Mouse (Mus musculus) layer of hippocampus, adult 18-20 months (tissue): Measurements from ENCODE around the gene Tnik. TPM values are rescaled to one million over a fixed set of nuclear protein-coding genes. Genes with fewer than 3 reads are reported as not detected.

Experiments
- DNase-seq, 2 experiments: peaks; one replicate each; pipeline ENCODE4 v3.0.0; 2022; ENCODE audit warnings: low spot score in 2 of 2
- total RNA-seq, 2 experiments: library from RNA; stranded (reverse); gene quantifications; 2 replicates each; pipeline ENCODE4 v1.2.3; 2021

Tnik gene
- total RNA-seq, 2 experiments from 2014 or later, result 169 to 172 TPM

DNA sequence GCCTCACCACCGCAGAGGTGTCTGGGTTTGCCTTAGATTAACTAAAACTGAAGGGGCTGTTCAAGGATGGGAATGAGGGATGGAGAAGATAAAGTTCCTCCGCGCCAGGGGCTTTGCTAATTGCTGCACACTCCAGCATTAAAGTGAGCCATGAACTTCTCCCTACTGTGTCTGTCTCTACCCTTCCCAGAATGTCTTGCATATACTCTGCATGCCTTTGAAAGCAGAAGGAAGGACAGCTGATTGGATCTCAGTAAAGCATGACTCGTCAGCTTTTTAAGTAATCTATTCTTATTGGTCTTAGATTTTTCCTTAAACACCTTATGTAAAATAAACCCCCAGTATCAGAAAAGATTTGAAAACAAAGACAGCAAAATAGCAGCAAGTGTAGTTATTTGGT is 203.7 kb downstream of the Tnik start:
- no peak for DNase-seq

DNA sequence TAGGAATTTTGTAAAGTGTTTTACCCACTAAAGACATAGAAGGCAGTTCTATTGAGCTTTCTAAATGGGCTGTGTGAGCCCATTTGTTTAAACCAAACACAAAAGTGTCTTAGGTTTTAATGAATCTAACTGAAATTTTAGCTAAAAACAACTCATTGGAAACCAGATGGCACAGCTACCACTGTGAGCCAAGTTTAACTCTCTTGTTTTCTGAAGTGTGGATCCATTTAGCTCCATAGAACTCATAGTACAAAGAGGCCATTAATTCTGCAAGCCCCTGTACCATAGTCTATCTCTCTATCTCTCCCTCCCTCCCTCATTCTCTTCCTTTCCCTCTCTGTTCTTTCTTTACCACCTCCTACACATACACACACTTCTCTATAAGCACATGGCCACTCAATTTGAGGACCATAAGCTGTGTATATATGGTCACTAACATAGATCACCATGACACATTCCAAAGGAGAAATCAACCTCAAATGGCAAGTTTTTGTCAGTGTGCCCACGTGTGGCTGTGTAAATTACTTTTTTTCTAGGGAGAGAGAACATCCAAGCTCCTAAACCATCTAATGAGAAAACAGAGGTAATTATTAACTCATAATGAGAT is 204.2 kb downstream of the Tnik start:
- peak in 1 of 2 experiments; percentile 74 for DNase-seq

DNA sequence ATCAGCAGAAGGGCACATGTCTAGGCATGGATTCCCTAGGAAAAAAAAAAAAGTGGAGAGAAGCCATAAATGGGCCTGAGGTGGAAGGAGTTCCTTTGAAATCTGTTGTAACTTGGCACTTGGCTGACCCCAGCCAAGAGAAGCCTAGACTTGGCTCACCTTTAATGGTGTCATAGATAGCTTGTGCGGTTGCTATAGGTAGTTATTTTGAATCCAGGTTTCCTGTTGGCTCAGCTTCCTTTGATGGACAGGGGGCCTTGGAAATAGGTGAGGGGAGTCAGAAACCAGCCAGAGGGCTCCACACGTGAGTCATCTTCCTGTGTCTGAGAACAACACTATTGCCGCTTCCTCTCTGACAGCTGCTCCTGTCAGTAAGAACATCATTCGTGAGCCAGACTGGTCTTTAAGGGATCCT is 204.9 kb downstream of the Tnik start:
- no peak for DNase-seq

DNA sequence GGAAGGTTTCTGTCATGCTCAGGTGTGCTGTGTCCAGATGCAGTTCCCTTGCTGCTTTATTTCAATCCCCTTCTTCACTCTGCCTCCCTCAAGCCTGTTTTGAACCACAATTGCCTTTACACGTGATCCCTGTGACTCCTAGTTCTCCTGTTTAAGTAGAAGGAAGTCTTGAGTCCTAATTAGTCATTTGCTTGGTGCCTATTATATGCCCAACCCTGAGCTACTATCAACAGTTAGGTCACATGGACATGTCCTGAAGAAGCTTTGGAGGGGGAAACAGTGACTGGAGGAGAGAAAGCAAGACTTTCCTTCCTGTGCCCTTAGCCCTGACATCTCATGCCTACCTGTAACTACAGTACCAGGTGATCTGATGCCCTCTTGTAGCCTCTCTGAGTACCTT is 210.4 kb downstream of the Tnik start:
- no peak for DNase-seq

DNA sequence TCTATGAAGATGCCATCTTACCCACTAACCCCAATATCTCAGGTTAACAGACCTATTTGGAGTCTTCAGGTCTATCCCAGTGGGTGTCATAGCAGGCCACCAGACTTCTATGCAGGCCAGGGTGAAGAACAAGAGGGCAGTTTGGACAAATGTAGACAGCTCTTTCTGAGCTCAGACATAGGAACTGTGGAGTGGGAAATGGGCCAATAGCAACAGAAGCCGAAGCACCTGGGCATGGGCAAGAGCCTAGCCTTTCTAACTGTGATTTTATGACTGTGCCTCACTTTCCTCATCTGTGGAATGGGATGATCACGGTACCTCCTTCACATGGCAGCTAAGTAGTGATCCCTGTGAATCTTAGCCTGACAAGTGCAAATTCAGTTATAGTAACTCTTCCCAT is 214.4 kb downstream of the Tnik start:
- no peak for DNase-seq

DNA sequence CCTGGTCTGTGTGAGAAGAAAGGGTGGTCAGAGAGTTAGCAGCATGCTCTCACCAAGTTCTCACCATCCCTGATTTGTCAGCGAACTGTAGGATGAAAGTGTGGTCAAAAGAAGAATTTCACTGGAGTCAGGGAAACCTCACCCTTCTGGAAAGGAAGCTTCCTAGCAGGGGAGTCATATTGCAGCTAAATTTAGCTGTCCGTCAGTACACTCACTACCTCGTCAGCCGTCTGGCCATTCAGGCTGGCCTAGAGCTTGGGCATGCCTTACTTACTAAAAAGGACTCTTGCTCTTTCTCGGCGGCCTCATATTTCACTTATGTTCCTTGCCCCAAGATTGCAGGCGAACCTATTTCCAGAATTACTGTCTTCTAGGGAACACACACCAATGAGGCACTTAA is 222.7 kb downstream of the Tnik start:
- no peak for DNase-seq

DNA sequence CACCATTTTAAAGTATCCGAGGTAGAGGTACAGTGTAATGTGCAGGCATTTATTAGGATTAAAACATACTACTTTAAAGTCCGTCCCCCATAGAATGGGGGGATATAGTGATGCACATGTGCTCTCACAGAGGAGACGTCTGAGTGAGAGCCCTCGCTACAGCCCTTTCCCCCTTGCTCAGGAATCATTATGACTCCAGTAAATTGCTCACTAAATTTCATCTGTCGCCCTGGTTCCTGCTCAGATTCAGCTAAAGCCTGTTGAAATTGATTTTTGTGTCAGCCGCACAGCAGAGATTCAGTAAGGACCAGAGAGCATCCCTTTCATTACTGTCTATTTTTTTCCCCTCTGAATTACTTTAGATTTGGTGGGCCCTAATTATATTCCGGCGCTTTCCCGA is 224.4 kb downstream of the Tnik start:
- DNase-seq, result no peak

DNA sequence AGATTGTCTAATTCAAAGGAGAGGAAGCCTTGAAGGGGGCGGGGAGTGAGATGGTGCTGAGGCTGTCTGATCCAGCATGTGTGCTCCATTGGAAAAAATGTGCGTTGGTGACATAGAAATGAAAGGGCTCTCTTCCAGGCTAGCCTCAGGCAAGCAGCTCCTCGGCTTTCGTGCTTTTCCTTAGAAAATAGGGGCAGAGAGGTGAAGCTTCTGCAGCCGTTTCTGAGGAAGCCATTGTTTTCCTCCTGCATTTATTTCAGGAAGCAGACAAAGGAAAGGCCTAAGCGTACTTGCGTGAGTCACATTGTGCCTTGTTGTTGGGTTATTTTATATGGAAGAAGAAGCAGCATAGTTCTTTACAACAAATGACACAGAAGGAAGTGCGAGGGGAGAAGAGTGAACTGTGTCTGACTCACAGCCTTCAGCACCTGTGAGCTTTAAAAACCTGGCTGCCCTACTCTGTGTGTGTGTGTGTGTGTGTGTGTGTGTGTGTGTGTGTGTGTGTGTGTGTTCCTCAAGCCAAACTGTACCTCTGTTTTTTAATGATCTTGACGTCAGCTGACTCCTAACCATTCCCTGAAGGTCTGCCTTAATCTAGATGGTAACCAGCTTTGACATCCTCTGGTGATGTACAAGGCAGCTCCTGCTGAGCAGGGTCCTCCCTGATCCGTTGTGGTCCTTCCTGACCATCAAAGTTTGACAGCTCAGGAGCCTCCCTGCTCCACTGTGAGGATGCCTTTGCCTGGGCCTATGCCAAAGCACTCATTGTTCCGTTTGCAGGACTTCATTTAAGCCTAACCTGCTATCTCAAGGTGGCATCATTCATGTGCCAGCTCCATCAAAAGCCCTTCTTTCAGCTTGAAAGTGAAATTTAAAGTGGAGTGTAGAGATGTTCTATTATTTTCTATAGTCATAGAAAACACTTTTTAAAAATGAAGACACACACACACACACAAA is 228.3 kb downstream of the Tnik start:
- DNase-seq, result peak in 1 of 2 experiments; percentile 38

DNA sequence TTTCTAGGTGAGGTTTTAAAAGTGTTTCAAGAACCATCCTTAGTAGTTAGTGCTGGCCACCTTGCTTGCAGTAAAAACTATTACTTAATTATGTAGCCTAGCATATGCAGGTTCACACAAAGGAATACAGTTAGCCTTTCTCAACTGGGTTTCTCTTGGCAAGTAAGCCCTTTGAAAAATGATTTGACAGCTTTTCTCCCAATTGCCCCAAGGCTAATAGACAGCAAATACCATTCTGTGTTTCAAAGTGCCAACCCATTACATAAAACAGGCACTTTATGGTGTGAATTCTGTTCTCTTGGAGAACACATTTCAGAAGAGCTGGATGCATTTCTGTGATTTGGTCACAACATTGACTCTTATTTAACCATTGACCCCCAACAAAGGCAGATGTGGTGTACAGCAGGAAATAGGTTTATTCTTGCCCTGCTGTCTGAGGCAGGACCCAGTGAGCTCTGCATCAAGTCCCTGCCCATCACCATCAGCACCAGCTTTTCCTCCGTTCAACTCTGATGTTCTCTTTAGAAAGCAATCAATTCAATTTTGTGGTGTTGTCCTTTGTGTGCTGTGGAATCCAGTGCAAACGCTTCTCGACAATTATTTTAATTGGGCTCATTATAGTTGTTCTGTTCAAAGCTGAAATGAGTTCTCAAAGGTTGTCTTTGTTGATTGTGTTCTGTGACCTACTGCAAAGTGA is 233.9 kb downstream of the Tnik start:
- no peak for DNase-seq

DNA sequence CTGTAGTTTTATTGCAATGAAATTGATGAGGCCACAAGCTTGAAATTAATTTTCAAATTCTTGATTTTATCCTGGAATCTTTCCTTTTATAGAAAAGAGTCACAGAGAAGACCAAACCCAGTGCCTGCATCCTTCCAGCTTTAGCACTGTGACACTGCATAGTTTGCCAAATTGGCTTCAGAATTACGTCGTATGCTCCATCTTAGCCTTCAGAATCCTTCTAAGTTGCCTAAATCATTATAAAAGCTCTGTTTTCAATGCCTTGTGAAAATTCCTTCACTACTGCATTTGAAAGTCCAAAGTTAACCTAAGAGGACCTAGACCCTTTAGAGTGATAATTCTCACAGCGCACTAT is 234.5 kb downstream of the Tnik start:
- no peak for DNase-seq

DNA sequence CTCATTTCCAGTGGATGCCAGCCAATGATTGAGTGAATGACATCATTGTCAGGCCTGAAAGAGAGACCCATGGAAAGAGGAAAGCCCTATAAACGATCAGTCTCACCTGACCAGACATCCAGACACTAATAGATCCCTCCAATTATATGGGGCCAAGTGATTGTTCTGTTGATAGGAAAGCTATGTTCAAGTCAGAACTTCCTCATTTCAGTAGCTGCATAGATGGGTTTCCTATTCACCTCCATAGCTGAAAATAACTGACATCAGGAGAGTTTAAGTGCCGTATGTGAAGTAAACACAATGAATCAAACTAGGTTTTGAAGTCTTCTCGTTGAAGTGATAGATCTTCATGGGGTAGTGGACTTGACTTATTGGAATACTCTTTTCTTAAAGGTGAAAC is 239.7 kb downstream of the Tnik start:
- DNase-seq, result no peak

DNA sequence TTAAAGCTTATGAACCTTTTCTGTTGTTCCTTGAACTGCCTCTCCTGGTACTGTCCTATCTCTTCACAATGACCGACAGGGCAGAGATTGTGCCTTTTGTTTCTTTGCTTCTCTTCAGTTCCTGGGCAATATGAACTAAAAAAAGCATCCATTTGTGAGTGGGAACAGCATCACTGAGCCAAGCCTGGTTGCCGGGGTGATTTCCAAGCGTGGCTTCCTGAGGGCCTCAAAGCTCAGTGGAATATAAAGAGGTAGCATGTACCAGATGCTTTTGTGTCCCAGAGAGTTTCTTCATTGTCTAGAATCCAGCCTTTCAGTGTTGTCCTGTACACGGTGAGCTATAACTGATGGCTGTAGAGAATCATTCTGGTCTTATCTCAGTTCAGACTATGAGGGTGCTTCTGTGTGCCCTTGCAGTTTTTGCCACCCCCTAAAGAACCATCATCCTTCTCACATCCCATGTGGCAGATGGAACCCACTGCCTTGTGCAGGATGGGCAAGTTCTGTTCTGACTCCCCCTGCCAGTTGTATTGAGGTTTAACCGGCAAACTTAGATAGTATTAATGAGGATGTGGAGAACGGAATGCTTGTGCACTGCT is 246.4 kb downstream of the Tnik start:
- peak in 1 of 2 experiments; percentile 71 for DNase-seq

DNA sequence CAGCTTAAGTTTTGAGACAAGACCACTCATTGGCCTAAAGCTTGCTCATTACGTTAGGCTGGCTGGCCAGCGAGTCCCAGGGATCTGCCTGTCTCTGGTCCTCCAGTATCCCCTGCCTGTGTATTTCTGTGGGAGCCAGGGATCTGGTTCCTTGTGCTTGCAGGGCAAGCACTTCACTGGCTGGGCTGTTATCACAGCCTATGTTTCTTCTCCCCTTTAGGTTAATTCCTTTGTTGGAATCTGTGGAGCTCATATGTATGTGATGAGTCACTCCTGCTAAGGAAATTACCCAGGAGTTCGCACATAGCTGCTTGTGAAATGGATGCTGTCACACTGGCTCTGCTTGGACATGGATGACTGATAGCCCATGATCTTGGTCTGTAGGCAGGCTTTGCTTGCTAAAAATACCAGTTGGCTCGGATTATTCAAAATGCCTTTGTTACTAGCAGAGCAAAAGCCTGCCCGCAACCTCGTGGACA is 260.0 kb downstream of the Tnik start:
- no peak for DNase-seq

DNA sequence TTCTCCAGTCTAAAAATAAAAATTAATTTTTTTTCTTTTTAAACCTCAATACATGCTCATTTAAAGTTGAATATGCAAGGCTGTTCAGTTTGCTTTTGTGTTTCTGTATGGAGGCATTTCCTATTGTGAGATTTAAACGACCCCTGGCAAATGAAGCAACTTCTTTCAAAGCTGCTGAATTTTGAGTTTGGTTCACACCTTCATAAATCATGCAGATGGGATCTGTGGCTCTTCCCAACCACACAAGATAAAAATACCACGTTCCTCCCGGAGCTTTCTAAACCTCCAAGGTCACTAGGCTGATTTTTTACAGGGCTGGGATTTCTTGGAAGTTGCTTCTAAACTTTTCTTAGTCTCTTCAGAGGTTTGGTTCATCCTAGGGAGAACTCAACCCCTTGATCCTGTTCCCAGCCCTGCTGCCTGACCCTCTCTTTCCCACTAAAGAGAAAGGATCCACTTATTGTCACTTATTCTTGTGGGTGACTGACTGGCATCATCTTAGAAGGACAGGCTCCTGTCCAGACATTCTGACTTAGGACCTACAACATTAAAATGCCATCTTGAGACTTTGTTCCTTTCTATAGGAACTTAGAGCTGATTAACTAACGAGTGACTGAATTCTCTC is 260.6 kb downstream of the Tnik start:
- DNase-seq, result no peak

DNA sequence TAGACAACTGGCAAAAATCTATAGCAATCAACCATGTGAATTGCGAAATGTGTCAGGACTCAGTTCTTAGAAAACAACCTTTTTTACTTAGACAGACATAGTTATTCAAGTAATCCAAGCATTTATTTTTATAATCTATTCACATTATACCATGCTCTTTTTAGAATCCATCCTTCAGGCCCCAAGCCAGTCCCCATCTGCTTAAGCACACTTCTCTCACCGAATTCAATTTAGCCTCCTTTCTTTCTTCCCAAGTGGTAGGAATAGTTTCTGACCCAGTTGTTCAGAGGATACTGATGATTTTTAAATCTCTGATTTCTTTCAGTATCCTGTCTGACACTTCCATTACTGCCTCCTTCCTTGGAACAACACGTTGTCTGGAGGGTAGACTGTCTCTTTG is 261.5 kb downstream of the Tnik start:
- no peak for DNase-seq

DNA sequence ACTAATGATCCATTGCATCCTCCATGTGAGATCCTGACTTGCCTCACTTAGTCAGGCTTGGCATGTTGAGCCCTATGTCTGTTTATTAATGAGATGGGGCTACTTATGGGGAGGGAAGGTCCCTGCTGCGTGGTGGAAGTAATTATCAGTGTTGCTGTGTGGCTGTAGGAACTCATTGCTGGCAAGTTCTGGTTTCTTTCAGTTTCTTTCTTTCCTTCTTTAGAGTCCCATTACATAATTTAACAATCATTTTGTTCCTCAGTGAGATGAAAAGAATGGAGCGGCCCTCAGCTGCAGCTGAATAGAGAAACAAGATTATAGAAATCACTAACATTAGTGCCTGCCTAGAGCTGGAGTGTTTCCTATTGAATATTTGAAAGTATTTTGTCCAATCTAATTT is 263.7 kb downstream of the Tnik start:
- no peak for DNase-seq

DNA sequence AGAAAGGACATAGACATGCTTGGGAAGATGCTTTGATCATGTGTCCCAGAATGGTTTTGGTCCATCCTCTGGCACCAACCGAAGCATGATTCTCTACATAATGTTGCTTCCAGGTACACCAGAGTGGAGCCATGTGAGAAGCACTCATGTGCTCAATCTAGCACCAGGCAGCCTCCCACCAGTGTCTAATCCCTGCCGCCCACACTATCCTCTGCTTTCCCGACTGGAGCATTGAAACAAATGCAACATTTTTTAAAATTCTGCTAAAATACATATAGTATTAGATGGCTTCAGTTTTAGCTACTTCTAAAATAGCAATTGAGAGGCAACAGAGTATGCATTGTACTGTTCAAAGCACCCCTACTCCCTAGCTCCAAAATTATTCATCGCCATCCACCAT is 264.2 kb downstream of the Tnik start:
- peak in 1 of 2 experiments; percentile 44 for DNase-seq

DNA sequence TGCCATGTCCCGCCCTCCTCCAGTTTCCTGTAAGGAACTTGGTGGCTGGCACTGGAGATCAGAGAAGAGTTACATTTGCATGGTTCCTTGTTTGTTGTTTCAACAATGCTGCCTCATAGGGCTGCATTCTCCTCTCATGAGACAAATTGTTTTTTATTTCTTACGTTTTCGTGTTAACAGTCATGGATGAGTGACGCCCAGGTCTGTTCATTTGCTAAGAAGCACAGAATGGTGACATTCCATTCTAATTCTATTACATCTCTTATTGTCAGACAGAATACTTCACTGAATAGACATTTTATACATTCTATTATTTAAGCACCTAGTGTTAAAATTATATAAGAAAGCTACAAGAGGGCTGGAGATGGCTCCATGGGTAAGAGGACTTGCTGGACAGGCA is 266.5 kb downstream of the Tnik start:
- no peak for DNase-seq

DNA sequence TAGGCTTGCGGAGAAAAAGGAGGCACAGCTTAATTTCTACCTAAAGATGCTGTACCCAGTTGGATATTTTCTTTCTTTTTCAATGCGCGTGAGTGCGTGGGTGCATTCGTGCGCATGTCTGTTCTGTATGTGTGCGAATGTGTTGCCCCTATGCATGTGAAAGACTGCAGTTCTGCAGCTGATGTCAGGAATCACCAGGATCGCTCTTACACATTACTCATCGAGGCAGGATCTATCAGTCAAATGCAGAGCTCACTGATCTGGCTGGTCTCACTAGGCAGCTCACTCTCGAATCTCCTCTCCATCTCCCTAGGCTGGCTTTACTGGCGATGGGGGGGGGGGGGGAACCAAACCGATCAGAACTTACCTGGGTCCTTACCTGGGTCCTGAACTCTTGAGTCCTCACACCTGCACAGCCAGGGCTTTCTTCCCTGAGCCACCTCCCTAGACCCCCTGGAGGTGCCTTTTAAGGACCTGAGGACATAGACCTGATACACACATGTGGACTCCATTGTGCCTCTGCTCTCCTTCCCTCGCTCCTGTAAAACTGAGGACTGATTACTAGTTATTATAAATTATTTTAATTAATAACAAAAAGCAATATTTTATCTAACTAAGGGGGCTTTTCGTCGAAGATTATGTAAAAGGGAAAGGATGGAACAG is 268.4 kb downstream of the Tnik start:
- peak in 1 of 2 experiments; percentile 59 for DNase-seq

DNA sequence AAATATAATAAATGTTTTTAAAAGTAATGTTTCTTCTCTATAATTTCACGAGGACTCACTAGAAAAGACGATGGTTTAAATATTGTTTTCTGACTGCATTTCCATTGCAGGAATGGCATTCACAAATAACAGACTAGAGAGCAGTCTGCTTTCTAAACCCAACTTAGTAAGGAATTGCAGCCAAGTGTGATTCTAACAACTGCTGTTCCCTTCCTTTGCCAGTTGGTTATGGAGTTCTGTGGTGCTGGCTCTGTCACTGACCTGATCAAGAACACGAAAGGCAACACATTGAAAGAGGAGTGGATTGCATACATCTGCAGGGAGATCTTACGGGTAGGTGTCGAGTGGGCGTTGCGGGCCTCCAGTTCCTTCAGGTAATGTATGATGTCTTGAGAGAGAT is 269.7 kb downstream of the Tnik start:
- DNase-seq, result peak; percentile 49 to 79

DNA sequence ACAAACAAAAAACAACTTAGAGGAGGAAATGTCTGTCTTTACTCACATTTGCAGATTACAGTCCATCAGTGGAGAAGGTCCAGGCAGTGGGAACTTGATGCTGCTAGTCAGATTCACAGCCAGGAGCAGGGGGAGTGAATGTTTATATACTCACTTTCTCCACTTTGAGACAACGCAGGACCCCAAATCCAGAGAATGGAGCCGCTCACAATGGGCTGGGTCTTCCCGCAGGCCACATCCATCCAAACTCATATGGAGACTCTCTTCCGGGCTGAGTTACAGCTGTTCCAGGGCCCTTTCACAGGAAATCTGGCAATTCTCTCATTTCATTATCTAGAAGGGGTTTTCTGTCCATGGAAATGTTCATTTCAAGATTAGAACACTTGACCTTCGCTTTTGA is 277.1 kb downstream of the Tnik start:
- no peak for DNase-seq
